Mouse (Mus musculus): ENCODE results near the gene Slc22a23.

Gene Slc22a23

DNA sequence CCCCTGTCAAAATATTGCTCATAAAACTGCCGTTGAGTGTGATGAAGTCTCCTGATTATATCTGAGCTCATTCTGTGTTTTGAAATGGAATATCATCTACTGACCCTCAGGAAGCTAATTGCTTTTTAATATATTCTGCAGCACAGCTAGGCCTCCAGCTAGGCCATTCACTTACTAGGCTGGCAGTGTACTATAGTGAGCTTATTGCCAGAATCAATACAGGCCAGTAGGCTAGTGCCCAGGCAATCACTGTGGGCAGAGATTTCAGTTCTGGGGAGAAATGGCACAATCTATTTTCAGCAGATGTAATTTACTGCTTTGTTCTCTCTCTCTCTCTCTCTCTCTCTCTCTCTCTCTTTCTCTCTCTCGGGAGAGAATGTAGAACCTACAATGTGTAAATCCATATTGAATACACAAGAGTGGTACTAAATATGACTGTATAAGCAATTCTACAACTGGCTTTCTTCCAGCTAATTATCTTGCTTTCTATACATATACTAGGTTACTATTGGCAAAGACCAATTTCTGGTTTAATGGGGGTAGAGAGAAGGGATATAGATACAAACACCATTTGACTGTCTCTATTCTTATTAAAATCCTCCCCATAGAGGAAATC lies 75.5 kb downstream of the Slc22a23 start:
- DNase-seq (ENCODE audit: low spot score), result no peak

DNA sequence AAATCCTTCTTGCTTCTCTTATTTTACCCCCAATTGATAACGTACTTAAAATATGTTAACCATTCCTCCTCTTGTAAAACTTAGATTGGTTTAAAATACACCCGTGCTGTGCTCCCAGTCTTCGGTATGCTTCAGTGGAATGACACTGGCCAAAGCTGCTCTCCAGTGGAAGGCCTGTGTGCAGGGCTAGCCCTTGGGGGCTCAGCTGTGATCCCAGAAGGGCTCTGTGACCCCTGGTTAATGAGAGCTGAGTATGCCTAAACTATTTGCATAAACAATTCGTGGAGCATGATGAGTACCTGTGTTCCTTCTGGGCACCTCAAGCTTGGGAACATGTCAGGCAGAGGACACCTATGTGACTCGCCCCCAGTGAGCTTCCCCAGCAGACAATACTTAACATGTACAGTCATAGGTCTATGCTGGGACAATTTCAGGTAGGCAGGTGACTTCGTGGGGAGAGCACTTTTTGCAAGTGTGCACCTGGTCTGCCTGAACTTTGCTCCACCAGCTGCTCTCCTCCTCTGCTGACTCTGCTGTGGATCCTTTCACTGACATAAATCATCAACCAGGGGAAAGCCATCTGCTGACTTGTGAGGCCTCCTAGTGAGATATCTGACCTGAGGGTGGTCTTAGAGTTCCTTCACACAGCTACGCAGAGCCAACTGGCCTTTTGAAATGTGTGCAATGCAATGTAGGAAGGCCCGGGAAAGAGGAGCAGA lies 77.9 kb downstream of the Slc22a23 start:
- DNase-seq (ENCODE audit: low spot score), result no peak

- no peak for DNase-seq (ENCODE audit: low spot score)
Measured at GRCm38 (mm10) chr13:34266067-34266466, 78.9 kb downstream of the Slc22a23 start.

GRCm38 (mm10) chr13:34265576-34265975 lies 79.4 kb downstream of the Slc22a23 start:
- DNase-seq (ENCODE audit: low spot score), result no peak

DNA sequence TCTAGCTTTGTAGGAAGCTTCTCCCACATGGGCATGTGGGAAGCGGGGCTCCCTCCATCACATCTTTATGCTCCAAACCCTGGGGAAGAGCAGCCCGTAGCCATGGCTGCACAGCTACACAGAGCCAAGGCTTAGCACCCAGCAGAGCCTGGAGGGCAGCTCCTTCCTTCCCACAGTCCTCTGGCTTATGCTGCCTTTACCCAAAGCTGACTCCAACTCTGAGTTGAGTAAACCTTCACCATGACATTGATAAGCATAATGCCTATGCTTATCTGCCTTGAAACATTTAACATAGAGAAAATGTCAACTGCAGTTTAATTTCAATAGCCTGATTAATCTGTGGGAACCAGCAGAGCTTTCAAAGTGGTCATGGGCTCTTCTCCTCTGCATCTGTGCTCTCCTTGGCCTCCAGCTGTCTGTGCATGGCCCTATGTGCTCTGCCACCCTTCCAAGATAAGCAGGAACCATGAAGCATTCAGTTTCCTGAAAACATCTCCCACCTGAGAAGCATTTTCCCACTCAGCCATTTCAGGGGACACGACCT lies 79.9 kb downstream of the Slc22a23 start:
- DNase-seq (ENCODE audit: low spot score), result no peak

GRCm38 (mm10) chr13:34264508-34264907 lies 80.5 kb downstream of the Slc22a23 start:
- no peak for DNase-seq (ENCODE audit: low spot score)

DNA sequence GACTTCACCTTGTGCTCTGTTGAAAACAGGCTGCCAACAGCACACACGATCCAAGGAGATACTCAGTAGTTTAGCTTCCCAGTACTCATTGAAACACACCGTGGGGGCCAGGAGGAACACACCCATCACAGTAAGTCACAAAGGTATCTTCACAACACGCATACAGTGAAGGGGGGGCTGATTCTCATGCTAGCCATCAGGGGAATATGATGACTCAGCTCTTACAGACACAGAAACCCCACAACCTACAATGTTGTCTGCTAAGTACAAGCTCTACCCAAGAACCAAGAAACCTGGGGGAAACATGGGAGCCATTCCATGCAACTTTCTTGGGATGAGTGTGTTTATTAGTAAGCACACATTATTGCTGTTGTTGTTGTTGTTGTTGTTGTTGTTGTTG lies 86.2 kb downstream of the Slc22a23 start:
- no peak for DNase-seq (ENCODE audit: low spot score)

DNA sequence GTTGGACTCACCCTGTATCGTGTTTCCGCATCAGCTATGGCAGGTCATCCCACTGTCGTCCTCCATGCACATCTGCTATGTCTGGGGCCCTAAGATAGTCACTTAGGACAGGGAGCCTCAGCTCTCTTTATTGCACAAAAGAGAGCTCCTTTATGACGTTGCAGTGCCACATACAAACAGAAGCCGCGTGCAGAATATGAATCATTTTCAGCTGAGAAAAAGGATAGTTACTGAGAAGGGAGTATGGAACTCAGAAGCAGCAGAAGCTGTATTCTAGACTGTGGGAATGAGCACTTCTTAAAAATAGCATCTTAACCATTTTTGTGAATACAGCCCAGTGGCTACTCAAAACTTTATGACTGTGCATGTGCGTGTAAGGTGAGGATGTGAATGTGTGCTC lies 87.8 kb downstream of the Slc22a23 start:
- DNase-seq (ENCODE audit: low spot score), result no peak

DNA sequence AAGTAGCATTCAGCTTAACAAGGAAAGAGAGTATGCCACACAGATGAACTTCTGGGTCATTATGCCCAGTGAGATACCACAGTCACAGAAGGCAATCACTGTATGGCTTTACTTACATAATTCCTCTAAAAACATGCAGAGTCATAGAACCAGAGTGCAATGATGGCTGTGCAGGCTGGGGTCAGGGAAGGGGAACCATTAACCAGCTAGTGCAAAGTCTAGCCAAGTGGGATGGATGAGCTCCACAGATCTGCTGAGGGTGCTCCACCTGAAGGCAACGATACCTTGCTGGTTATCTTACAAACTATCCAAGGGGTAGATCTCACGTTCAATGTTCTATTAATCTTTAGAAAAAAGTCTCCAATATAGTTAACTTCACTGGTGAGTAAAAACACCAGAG lies 88.3 kb downstream of the Slc22a23 start:
- DNase-seq (ENCODE audit: low spot score), result no peak

DNA sequence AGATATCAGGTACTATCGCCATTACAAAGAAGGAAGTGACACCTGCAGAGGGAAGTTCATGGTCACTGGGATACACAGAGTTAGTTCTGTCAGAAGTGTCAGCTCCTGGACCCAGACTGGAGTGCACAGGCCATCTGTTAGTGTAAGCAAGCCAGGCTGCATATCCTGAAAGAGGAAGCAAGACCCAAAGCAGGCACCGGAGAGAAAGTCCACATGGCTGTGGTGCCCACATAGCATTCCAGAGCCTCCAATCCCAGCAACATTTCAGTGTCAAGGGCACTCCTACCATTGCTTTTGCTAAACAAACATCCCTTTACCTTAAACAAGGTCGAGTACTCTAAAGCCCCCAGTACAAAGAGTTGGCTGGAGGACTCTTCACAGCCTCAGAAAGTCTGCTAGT lies 89.7 kb downstream of the Slc22a23 start:
- no peak for DNase-seq (ENCODE audit: low spot score)

- no peak for DNase-seq (ENCODE audit: low spot score)
Measured at GRCm38 (mm10) chr13:34254691-34255090, 90.3 kb downstream of the Slc22a23 start.

- DNase-seq (ENCODE audit: low spot score), result no peak
Measured at GRCm38 (mm10) chr13:34253736-34254135, 91.2 kb downstream of the Slc22a23 start.

DNA sequence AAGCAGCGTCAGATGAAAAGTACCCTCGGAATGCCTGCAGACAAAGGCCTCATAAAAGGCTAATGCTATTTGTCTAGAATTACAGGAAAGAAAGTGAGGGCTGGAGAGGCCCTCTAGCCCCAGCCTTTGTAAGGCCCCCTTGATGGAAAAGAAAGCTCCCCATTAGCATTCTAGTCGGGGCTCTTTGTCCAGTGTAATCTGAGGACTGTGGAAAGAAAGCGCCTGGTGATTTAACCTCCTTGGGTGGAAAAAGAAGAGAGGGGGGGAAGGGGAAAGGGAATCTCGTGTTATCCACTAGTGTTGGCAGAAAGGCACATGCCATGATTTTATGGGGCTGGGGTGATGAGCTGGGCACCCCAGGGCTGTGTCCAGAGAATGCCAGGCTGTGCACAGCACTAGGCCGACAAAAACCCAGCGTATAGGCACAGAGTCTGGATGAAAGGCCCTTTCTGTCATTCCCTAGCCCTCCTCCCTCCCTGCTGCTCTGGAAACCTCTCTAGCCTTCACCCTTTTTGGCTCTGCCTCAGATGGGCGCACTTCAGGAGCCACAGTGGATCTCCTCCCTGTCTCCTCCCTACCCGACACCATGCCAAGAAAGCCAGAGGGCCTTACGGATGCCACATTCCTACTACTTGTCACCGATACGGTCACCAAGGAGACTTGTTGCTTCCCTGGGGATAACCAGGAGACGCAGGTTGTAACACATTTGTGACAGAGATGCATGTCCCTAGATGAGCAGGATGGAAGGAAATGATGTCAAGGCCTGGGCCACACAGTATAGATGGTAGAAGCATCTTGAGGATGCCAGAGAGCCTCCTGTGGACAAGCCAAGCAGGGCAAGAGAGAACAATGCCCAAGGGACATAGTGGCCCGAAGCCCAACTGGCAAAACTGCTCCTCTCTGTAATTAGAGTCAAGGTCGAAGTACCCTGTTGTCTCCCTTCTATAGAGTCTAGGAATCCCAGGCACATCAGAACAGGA lies 95.8 kb downstream of the Slc22a23 start:
- no peak for DNase-seq (ENCODE audit: low spot score)

- no peak for DNase-seq (ENCODE audit: low spot score)
Measured at GRCm38 (mm10) chr13:34248107-34248506, 96.9 kb downstream of the Slc22a23 start.

DNA sequence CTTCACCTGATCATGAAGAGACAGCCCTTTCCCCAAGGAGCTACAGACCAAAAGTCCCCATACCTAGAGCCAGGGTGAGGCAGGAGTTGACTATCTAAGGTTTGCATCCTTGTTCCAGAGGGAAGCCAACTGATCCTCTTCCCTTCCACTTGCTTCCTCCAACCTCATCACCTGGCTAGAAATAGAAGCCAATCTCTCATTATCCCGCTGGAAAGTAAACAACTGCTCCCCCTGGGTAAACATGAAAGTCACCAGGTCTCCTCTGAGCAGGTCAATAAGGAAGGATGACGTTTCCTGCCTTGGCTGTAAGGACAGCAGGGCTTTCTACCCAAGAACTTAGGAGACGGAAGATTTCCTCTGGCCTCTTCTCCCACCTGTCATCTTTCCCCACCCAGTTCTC lies 98.2 kb downstream of the Slc22a23 start:
- no peak for DNase-seq (ENCODE audit: low spot score)

GRCm38 (mm10) chr13:34245216-34245615 lies 99.8 kb downstream of the Slc22a23 start:
- no peak for DNase-seq (ENCODE audit: low spot score)

DNA sequence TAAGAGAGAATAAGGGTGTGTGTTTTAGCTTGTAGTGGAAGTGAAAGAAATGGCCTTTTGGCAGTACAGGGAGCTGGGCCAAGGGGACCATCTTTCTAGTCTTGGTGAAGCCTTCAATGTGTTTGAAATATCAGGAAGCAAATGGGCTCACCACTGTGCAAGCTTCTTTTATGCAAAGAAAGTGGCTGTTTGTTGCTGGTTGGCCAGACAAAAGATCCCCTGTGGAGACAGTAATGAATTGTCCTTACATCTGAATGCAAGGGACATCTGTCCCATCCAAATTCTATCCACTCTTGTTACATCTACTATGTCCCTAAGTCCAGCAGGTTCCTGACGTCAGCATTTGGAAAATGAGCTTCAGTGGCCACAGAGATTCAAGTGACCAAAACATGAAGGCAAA lies 100.8 kb downstream of the Slc22a23 start:
- no peak for DNase-seq (ENCODE audit: low spot score)

DNA sequence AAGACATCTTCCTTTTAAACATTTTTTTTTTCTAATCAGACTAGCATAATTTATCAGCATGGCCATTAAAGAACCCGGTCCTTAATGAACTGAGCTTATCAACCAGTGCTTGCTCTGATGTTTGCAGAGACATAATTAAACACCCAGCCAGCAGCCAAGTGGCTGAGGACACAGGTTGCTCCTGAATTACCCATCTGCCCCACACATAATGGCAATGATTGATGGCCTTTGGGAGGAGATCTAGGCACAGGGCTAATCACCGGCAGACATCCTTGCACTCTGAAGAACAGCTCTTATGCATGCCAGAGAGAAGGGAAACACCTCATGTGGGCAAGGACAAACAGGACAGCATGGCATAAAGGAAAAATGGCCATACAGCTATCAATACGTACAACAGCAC lies 102.8 kb downstream of the Slc22a23 start:
- no peak for DNase-seq (ENCODE audit: low spot score)

DNA sequence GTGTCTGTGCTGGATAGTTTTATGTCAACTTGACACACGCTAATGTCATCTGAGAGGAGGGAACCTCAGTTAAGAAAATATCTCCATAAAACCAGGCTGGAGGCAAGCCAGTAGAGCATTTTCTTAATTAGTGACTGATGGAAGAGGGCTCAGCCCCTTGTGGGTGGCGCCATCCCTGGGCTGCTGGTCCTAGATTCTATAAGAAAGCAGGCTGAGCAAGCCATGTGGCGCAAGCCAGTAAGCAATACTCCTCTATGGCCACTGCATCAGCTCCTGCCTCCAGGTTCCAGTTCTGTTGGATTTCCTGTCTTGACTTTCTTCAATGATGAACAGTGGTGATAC lies 104.9 kb downstream of the Slc22a23 start:
- no peak for DNase-seq (ENCODE audit: low spot score)

GRCm38 (mm10) chr13:34239371-34240086 lies 105.5 kb downstream of the Slc22a23 start:
- DNase-seq (ENCODE audit: low spot score), result no peak

DNA sequence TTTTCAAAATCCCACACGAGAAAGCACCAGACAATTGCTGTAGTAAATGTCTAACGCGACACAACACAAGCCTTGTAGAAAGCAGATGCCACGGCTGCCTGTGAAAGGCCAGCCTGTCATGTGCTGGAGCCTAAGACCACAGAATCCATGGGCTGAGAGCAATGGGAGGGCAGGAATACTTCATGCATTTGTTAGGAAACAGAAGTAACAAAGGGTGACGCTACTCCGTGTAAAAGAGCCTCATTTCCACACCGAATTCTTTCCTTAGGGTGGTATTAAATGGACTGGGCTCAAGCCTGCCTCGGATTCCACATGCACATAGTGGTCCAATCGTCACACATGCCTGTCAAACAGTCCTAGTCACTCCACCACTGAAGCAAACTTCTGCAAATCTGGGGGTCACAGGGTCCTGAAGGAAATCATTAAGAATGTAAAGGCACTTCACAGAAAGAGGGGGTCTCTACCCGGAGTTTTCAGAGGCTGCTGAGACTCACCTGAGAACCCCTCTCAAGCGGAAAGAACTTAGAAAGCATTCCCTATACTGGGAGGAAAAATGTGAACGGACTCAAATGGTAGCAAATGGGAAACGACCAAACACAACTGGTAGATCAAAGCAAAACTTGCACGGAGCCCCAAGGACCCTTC lies 106.2 kb downstream of the Slc22a23 start:
- DNase-seq (ENCODE audit: low spot score), result no peak

Data from layer of hippocampus, adult 9-10 months (tissue).